Mouse (Mus musculus): ENCODE measurements at regions not wholly inside any gene's neighbourhood (a gene's known extent, or its start where the extent isn't known, plus 50 kb on each side); places are given as distances from the start of the nearest gene placed in this dataset.
"Not testable (repeated sequence)": the region's sequence is repeated elsewhere in the genome, so short reads cannot be mapped to it uniquely, and the experiment has no call there.

DNA sequence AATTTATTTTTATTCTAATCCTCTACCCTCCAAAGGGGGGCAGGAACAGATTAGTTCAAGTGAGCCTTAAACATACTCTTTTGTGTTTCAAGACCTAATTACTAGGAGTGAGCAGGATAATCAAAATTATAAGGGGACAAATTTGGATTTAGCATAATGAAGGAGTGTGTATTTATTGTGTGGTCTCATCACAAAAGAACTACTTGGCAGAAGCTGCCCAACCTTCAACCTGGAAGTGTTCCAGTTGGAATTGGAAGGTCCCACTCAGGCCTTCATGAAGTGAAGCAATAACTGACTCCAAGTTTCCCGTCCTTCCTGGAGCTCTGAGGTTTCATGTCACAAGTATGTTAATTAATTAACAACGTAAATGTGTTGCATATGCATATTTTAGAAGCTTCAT is 439.3 kb upstream of the Hsf2 start:
- in situ Hi-C loops (cut with MboI; ENCODE audit: low sequenced_read_pairs in 2 of 2, unreplicated experiment in 2 of 2): no loop called here
- no peak overlapping the region for H3K9ac ChIP-seq (ENCODE audit: insufficient read depth, low read depth, low read length, poor library complexity, severe bottlenecking)
- H3K36me3 ChIP-seq (ENCODE audit: control insufficient read depth, insufficient read depth, low read length, poor library complexity, severe bottlenecking): no peaks in the 10 kb centered on the region
- H3K27ac ChIP-seq (ENCODE audit: insufficient read depth, low read depth, low read length, poor library complexity, severe bottlenecking): no peak overlapping the region
- TF ChIP-seq ZNF384 (IDR thresholded peaks at IDR 0.05; ENCODE audit: low read depth, low read length): no peak
- no peak for TF ChIP-seq CHD2 (IDR thresholded peaks at IDR 0.05; ENCODE audit: low read depth, low read length)
- no peak for TF ChIP-seq ZC3H11A (IDR thresholded peaks at IDR 0.05; ENCODE audit: borderline replicate concordance, low read depth, low read length)
- TF ChIP-seq HCFC1 (IDR thresholded peaks at IDR 0.05; ENCODE audit: borderline replicate concordance, insufficient read depth, low read length): no peak
- no peak for TF ChIP-seq MAFK (IDR thresholded peaks at IDR 0.05; ENCODE audit: insufficient read depth, low read depth, low read length)
- no peaks in the 10 kb centered on the region for H3K9me3 ChIP-seq (ENCODE audit: control insufficient read depth, insufficient read depth, low read depth, low read length)
- DNase-seq (ENCODE audit: low read depth, low spot score): no peak
- no peaks in the 10 kb centered on the region for H3K4me1 ChIP-seq (ENCODE audit: control insufficient read depth in 2 of 2, insufficient read depth in 2 of 2, low read length in 2 of 2, poor library complexity in 1 of 2)
- H3K4me3 ChIP-seq (ENCODE audit: insufficient read depth in 1 of 2, low read depth in 1 of 2, low read length in 2 of 2, poor library complexity in 1 of 2, severe bottlenecking in 1 of 2): no peak overlapping the region

DNA sequence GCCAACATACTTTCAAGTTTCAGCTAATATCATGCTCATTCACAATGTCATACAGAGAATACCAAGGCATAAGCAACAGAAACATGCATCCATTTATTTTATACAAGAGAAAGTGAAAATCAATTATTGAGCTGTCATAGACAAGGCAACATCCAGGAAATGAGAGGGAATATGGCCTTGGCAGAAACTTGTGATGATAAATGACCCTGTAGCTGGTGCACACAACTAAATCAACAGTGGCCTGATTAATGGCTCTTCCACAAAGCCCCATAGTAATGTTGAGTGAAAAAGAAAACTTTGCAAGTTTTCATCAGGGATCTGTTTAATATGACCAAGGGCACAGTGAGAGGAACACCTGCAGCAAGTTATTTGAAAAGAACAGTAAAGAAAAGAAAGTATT is 438.5 kb upstream of the Hsf2 start:
- Histone ChIP-seq H3K4me1 (ENCODE audit: control insufficient read depth in 2 of 2, insufficient read depth in 2 of 2, low read length in 2 of 2, poor library complexity in 1 of 2) (no peaks in the 10 kb centered on the region), H3K27ac (ENCODE audit: insufficient read depth, low read depth, low read length, poor library complexity, severe bottlenecking) (no peak overlapping the region), H3K9ac (ENCODE audit: insufficient read depth, low read depth, low read length, poor library complexity, severe bottlenecking) (no peak overlapping the region), H3K36me3 (ENCODE audit: control insufficient read depth, insufficient read depth, low read length, poor library complexity, severe bottlenecking) (no peaks in the 10 kb centered on the region), H3K9me3 (ENCODE audit: control insufficient read depth, insufficient read depth, low read depth, low read length) (no peaks in the 10 kb centered on the region), H3K4me3 (ENCODE audit: insufficient read depth in 1 of 2, low read depth in 1 of 2, low read length in 2 of 2, poor library complexity in 1 of 2, severe bottlenecking in 1 of 2) (no peak overlapping the region)
- TF ChIP-seq MAFK (IDR thresholded peaks at IDR 0.05; ENCODE audit: insufficient read depth, low read depth, low read length): no peak
- TF ChIP-seq ZC3H11A (IDR thresholded peaks at IDR 0.05; ENCODE audit: borderline replicate concordance, low read depth, low read length): no peak
- TF ChIP-seq ZNF384 (IDR thresholded peaks at IDR 0.05; ENCODE audit: low read depth, low read length): no peak
- no peak for TF ChIP-seq HCFC1 (IDR thresholded peaks at IDR 0.05; ENCODE audit: borderline replicate concordance, insufficient read depth, low read length)
- DNase-seq (ENCODE audit: low read depth, low spot score): no peak
- in situ Hi-C loops (cut with MboI; ENCODE audit: low sequenced_read_pairs in 2 of 2, unreplicated experiment in 2 of 2): no loop called here

DNA sequence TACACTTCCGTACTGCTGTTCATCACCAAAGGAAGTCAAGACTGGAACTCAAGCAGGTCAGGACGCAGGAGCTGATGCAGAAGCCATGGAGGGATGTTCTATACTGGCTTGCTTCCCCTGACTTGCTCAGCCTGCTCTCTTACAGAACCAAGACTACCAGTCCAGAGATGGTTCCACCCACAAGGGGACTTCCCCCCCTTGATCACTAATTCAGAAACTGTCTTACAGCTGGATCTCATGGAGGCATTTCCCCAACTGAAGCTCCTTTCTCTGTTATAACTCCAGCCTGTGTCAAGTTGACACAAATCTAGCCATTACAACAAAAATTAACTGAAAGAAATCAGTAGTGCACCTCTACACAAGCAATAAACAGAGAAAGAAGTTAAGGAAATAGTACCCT is 432.8 kb upstream of the Hsf2 start:
- in situ Hi-C loops (cut with MboI; ENCODE audit: low sequenced_read_pairs in 2 of 2, unreplicated experiment in 2 of 2); H3K4me3 ChIP-seq (ENCODE audit: insufficient read depth in 1 of 2, low read depth in 1 of 2, low read length in 2 of 2, poor library complexity in 1 of 2, severe bottlenecking in 1 of 2); DNase-seq (ENCODE audit: low read depth, low spot score): not testable (repeated sequence)

DNA sequence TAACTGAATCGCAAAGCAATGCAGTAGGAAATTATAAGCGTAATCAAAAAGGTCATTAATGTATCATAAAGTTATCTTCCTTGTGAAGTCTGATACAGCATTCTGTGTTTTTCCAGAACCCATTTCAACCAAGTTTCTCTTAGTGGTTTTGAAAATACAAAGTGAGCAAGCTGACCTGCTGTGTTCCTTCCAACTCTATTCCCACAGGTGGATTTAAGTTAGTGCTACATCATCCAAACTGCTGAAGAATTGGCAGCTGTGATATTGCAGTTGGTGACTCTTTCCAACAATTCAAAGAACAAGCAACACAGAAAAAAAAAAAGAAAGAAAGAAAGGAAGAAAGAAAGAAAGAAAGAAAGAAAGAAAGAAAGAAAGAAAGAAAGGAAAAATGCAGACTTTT is 396.1 kb upstream of the Hsf2 start:
- TF ChIP-seq ZC3H11A (IDR thresholded peaks at IDR 0.05; ENCODE audit: borderline replicate concordance, low read depth, low read length) (no peak), ZNF384 (IDR thresholded peaks at IDR 0.05; ENCODE audit: low read depth, low read length) (no peak), HCFC1 (IDR thresholded peaks at IDR 0.05; ENCODE audit: borderline replicate concordance, insufficient read depth, low read length) (no peak), MAFK (IDR thresholded peaks at IDR 0.05; ENCODE audit: insufficient read depth, low read depth, low read length) (no peak), CHD2 (IDR thresholded peaks at IDR 0.05; ENCODE audit: low read depth, low read length) (no peak)
- Histone ChIP-seq H3K9me3 (ENCODE audit: control insufficient read depth, insufficient read depth, low read depth, low read length) (no peaks in the 10 kb centered on the region), H3K27ac (ENCODE audit: insufficient read depth, low read depth, low read length, poor library complexity, severe bottlenecking) (no peak overlapping the region), H3K4me3 (ENCODE audit: insufficient read depth in 1 of 2, low read depth in 1 of 2, low read length in 2 of 2, poor library complexity in 1 of 2, severe bottlenecking in 1 of 2) (no peak overlapping the region), H3K9ac (ENCODE audit: insufficient read depth, low read depth, low read length, poor library complexity, severe bottlenecking) (no peak overlapping the region), H3K4me1 (ENCODE audit: control insufficient read depth in 2 of 2, insufficient read depth in 2 of 2, low read length in 2 of 2, poor library complexity in 1 of 2) (no peaks in the 10 kb centered on the region), H3K36me3 (ENCODE audit: control insufficient read depth, insufficient read depth, low read length, poor library complexity, severe bottlenecking) (no peaks in the 10 kb centered on the region)
- in situ Hi-C loops (cut with MboI; ENCODE audit: low sequenced_read_pairs in 2 of 2, unreplicated experiment in 2 of 2): no loop called here
- DNase-seq (ENCODE audit: low read depth, low spot score): no peak

More for the DNA sequence above, 432.8 kb upstream of the Hsf2 start:
- not testable (repeated sequence) for H3K9me3 ChIP-seq (ENCODE audit: control insufficient read depth, insufficient read depth, low read depth, low read length); H3K4me1 ChIP-seq (ENCODE audit: control insufficient read depth in 2 of 2, insufficient read depth in 2 of 2, low read length in 2 of 2, poor library complexity in 1 of 2); H3K27ac ChIP-seq (ENCODE audit: insufficient read depth, low read depth, low read length, poor library complexity, severe bottlenecking); H3K9ac ChIP-seq (ENCODE audit: insufficient read depth, low read depth, low read length, poor library complexity, severe bottlenecking); H3K36me3 ChIP-seq (ENCODE audit: control insufficient read depth, insufficient read depth, low read length, poor library complexity, severe bottlenecking)

DNA sequence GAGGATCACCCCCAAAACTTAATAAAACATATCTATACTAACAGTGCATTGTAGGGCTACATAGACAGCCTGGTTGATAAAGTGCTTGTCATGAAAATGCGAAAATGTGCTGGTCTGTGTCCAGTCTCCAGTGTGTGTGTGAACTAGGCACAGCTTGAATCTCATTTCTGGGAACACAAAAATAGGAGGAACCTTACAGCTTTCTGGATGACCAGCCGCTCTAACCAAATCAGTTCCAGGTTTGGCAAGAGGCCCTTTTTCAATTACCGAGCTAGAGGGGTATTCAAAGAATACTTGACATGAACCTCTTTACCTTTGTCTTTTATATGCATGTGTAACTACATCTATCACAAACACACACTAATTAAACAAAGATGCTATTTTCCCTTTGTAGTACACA is 390.3 kb upstream of the Hsf2 start:
- Histone ChIP-seq H3K9ac (ENCODE audit: insufficient read depth, low read depth, low read length, poor library complexity, severe bottlenecking) (no peak overlapping the region), H3K9me3 (ENCODE audit: control insufficient read depth, insufficient read depth, low read depth, low read length) (no peaks in the 10 kb centered on the region), H3K36me3 (ENCODE audit: control insufficient read depth, insufficient read depth, low read length, poor library complexity, severe bottlenecking) (no peaks in the 10 kb centered on the region), H3K27ac (ENCODE audit: insufficient read depth, low read depth, low read length, poor library complexity, severe bottlenecking) (no peak overlapping the region), H3K4me1 (ENCODE audit: control insufficient read depth in 2 of 2, insufficient read depth in 2 of 2, low read length in 2 of 2, poor library complexity in 1 of 2) (no peaks in the 10 kb centered on the region), H3K4me3 (ENCODE audit: insufficient read depth in 1 of 2, low read depth in 1 of 2, low read length in 2 of 2, poor library complexity in 1 of 2, severe bottlenecking in 1 of 2) (no peak overlapping the region)
- TF ChIP-seq MAFK (IDR thresholded peaks at IDR 0.05; ENCODE audit: insufficient read depth, low read depth, low read length) (no peak), ZNF384 (IDR thresholded peaks at IDR 0.05; ENCODE audit: low read depth, low read length) (no peak)
- no peak for DNase-seq (ENCODE audit: low read depth, low spot score)
- in situ Hi-C loops (cut with MboI; ENCODE audit: low sequenced_read_pairs in 2 of 2, unreplicated experiment in 2 of 2): no loop called here
